Mouse (Mus musculus): ENCODE results near the gene Gm28374.
A peak's percentile ranks its signal among the peaks of the same experiment; 100 is the strongest.
"Not testable (repeated sequence)": the region's sequence is repeated elsewhere in the genome, so short reads cannot be mapped to it uniquely, and the experiment has no call there.

The Gm28374 gene

GRCm38 (mm10) chr19:6082156-6082555 is at the start of gene Gm28374:
Gene Gm28374, minus strand, starts transcription at chr19:6082256.
- no peak for DNase-seq (ENCODE audit: low spot score)

- DNase-seq (ENCODE audit: low spot score) = not testable (repeated sequence)
Measured at GRCm38 (mm10) chr19:6130414-6131128, 48.5 kb upstream of the Gm28374 start.

- DNase-seq (ENCODE audit: low spot score) = peak; percentile 96
Measured at GRCm38 (mm10) chr19:6127760-6128341, 45.8 kb upstream of the Gm28374 start, which contains the start of gene Snx15. Gene Snx15, minus strand, starts transcription at chr19:6128304.

GRCm38 (mm10) chr19:6126789-6127580 is 44.9 kb upstream of the Gm28374 start:
- DNase-seq (ENCODE audit: low spot score) = no peak

- no peak for DNase-seq (ENCODE audit: low spot score)
Measured at GRCm38 (mm10) chr19:6126289-6126688, 44.2 kb upstream of the Gm28374 start.

GRCm38 (mm10) chr19:6124898-6125297 is 42.8 kb upstream of the Gm28374 start:
- DNase-seq (ENCODE audit: low spot score) = no peak

GRCm38 (mm10) chr19:6123330-6123729 is 41.3 kb upstream of the Gm28374 start:
- peak; percentile 52 for DNase-seq (ENCODE audit: low spot score)

- peak; percentile 89 for DNase-seq (ENCODE audit: low spot score)
Measured at GRCm38 (mm10) chr19:6121761-6122160, 39.7 kb upstream of the Gm28374 start.

GRCm38 (mm10) chr19:6118677-6119185 is 36.7 kb upstream of the Gm28374 start:
- DNase-seq (ENCODE audit: low spot score) = no peak

GRCm38 (mm10) chr19:6117986-6118676 is 36.1 kb upstream of the Gm28374 start, which contains the start of gene Sac3d1:
Gene Sac3d1, minus strand, starts transcription at chr19:6118650.
- peak; percentile 95 for DNase-seq (ENCODE audit: low spot score)

GRCm38 (mm10) chr19:6117346-6117985 is 35.4 kb upstream of the Gm28374 start:
- DNase-seq (ENCODE audit: low spot score) = no peak

- no peak for DNase-seq (ENCODE audit: low spot score)
Measured at GRCm38 (mm10) chr19:6116113-6116850, 34.2 kb upstream of the Gm28374 start.

- no peak for DNase-seq (ENCODE audit: low spot score)
Measured at GRCm38 (mm10) chr19:6113116-6113515, 31.1 kb upstream of the Gm28374 start.

GRCm38 (mm10) chr19:6105586-6105985 is 23.5 kb upstream of the Gm28374 start, which contains the start of gene Naaladl1:
Gene Naaladl1, plus strand, starts transcription at chr19:6105782.
- DNase-seq (ENCODE audit: low spot score) = no peak

- DNase-seq (ENCODE audit: low spot score) = peak; percentile 71
Measured at GRCm38 (mm10) chr19:6104476-6104875, 22.4 kb upstream of the Gm28374 start.

GRCm38 (mm10) chr19:6102169-6102853 is 20.3 kb upstream of the Gm28374 start:
- no peak for DNase-seq (ENCODE audit: low spot score)

- no peak for DNase-seq (ENCODE audit: low spot score)
Measured at GRCm38 (mm10) chr19:6101186-6101585, 19.1 kb upstream of the Gm28374 start.

GRCm38 (mm10) chr19:6097847-6098246 is 15.8 kb upstream of the Gm28374 start:
- DNase-seq (ENCODE audit: low spot score) = no peak

GRCm38 (mm10) chr19:6094119-6094518 is 12.1 kb upstream of the Gm28374 start, which contains the start of gene AC131692.1:
Gene AC131692.1, plus strand, starts transcription at chr19:6094419.
- DNase-seq (ENCODE audit: low spot score) = no peak

- no peak for DNase-seq (ENCODE audit: low spot score)
Measured at GRCm38 (mm10) chr19:6088841-6089240, 6.8 kb upstream of the Gm28374 start.
